Mouse (Mus musculus) heart, embryonic 14.5 days (tissue): Measurements from ENCODE around the gene Utf1. TPM values are rescaled to one million over a fixed set of nuclear protein-coding genes. Genes with fewer than 3 reads are reported as not detected.

Experiments
- ATAC-seq: fragments of 200-750 bp; cut with Nextera tagmentation; 2 replicates; pipeline ENCODE4 v1.8.0; 2017; ENCODE audit warnings: low read depth, moderate TSS enrichment; ENCODE audit not compliant: insufficient number of reproducible peaks, insufficient read depth, low FRiP score
- H3K27ac ChIP-seq, 2 experiments: fragments of 200-500 bp in 1 of 2; fragments of 300-500 bp in 1 of 2; sonication (generic) in 1 of 2; replicated peaks in 1 of 2; 2 replicates each; pipeline ENCODE4 v1.5.1; 2012 to 2014; ENCODE audit warnings: low read depth in 2 of 2, low read length in 2 of 2, control low read depth in 1 of 2, mild to moderate bottlenecking in 1 of 2, mixed read lengths in 1 of 2; ENCODE audit not compliant: control insufficient read depth in 1 of 2, insufficient read depth in 1 of 2
- H3K27me3 ChIP-seq: fragments of 300-500 bp; sonication (generic); 2 replicates; pipeline ENCODE4 v1.6.1; 2014; ENCODE audit warnings: mild to moderate bottlenecking, low read length, control low read depth; ENCODE audit not compliant: control insufficient read depth, insufficient read depth
- H3K36me3 ChIP-seq: fragments of 300-500 bp; sonication (generic); 2 replicates; pipeline ENCODE4 v1.6.1; 2014; ENCODE audit warnings: mild to moderate bottlenecking, control low read depth, low read length, mixed read lengths; ENCODE audit not compliant: control insufficient read depth, insufficient read depth
- H3K4me1 ChIP-seq, 2 experiments: fragments of 200-500 bp in 1 of 2; fragments of 300-500 bp in 1 of 2; sonication (generic) in 1 of 2; 2 replicates each; pipeline ENCODE4 v1.6.1; 2012 to 2014; ENCODE audit warnings: low read length in 2 of 2, control low read depth in 1 of 2, mixed read lengths in 1 of 2; ENCODE audit not compliant: control insufficient read depth in 2 of 2, insufficient read depth in 2 of 2
- H3K4me2 ChIP-seq: fragments of 300-500 bp; sonication (generic); 2 replicates; pipeline ENCODE4 v1.6.1; 2014; ENCODE audit warnings: mild to moderate bottlenecking, low read length
- H3K4me3 ChIP-seq, 2 experiments: fragments of 200-500 bp in 1 of 2; fragments of 300-500 bp in 1 of 2; sonication (generic) in 1 of 2; 2 replicates each; pipeline ENCODE4 v1.5.1; 2012 to 2014; ENCODE audit warnings: low read length in 2 of 2, mild to moderate bottlenecking in 2 of 2, control low read depth in 1 of 2, low read depth in 1 of 2, moderate library complexity in 1 of 2; ENCODE audit not compliant: control insufficient read depth in 1 of 2, insufficient read depth in 1 of 2
- H3K9ac ChIP-seq: fragments of 300-500 bp; sonication (generic); 2 replicates; pipeline ENCODE4 v1.6.1; 2014; ENCODE audit warnings: mild to moderate bottlenecking, low read length
- H3K9me3 ChIP-seq: fragments of 300-500 bp; sonication (generic); 2 replicates; pipeline ENCODE4 v1.6.1; 2016; ENCODE audit warnings: low read length, control low read depth; ENCODE audit not compliant: control insufficient read depth
- WGBS: fragments of 180-500 bp; shearing (Covaris S2); extraction: QIAGEN DNeasy Blood & Tissue Kit; methylation state at CpG from one replicate; pipeline ENCODE4 v1.1.7; 2014; 5-methylcytosine and 5-hydroxymethylcytosine counted together
- polyA plus RNA-seq: library from polyadenylated mRNA; unstranded; fragments of >200 nt; fragmentation: Nextera tagmentation; extraction: Ambion mirVana; gene quantifications from 2 replicates; pipeline ENCODE4 v1.2.1, GENCODE M21; 2014

Gene Utf1
- polyA plus RNA-seq = not detected in 2 replicates

DNA sequence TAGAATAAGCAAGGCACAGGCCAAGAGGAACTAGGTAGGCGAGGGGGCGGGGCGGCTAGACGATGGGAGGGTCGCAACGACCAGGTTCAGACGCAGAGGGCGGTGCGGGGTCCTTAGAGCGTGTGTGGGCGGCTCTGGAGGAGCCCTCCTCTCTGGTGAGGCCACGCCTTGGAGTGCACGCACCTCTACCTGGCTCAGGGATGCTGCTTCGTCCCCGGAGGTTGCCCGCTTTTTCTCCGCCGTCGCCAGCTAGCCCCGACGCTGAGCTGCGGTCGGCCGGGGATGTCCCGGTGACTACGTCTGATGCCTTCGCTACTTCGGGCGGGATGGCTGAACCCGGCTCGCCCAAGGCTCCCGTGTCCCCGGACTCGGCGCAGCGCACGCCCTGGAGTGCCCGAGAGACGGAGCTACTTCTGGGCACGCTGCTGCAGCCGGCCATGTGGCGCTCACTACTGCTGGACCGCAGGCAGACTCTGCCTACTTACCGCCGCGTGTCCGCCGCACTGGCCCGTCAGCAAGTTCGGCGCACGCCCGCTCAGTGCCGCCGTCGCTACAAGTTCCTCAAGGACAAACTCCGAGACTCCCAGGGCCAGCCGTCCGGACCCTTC, at the start of gene Utf1:
Utf1 (plus strand) TSS at position 116 of the 608 bp plus-strand sequence.
- no peak within 1 kb of the TSS for H3K27ac ChIP-seq
- H3K4me2 ChIP-seq = peak within 1 kb of the TSS; percentile 72
- no peak within 1 kb of the TSS for H3K9ac ChIP-seq
- peaks cover 6 to 10% of the 10 kb centered on the region in 2 experiments; a peak in 3 of 4 replicates for H3K4me1 ChIP-seq
- H3K4me3 ChIP-seq = peak within 1 kb of the TSS; percentile 30 to 41
- H3K9me3 ChIP-seq = no peaks in the 10 kb centered on the region
- H3K36me3 ChIP-seq = no peaks in the 10 kb centered on the region
- no peak for ATAC-seq
- peaks cover 92% of the 10 kb centered on the region for H3K27me3 ChIP-seq
- WGBS = 1% methylated on average over 54 of the region's 59 CpGs

GRCm38 (mm10) chr7:139894655-139895557, 48.7 kb upstream of the Utf1 start, which contains the start of gene Kndc1:
TSS of gene Kndc1 (plus strand) at chr7:139894696.
- H3K4me2 ChIP-seq = peak within 1 kb of the TSS; percentile 74
- H3K36me3 ChIP-seq = no peaks in the 10 kb centered on the region
- no peaks in the 10 kb centered on the region for H3K9me3 ChIP-seq
- H3K4me1 ChIP-seq = peaks cover 2 to 13% of the 10 kb centered on the region in 2 experiments; a peak in 3 of 4 replicates
- 1% methylated on average over 50 of the region's 50 CpGs for WGBS
- peak within 1 kb of the TSS; percentile 42 to 43 for H3K4me3 ChIP-seq
- H3K9ac ChIP-seq = peak within 1 kb of the TSS; percentile 39; the same call in 1 of the 2 replicates
- 0 out of 2 replicates have a peak, but pooled peaks have one; percentile 32 for ATAC-seq
- no peak within 1 kb of the TSS for H3K27ac ChIP-seq
- peaks cover 47% of the 10 kb centered on the region for H3K27me3 ChIP-seq

DNA sequence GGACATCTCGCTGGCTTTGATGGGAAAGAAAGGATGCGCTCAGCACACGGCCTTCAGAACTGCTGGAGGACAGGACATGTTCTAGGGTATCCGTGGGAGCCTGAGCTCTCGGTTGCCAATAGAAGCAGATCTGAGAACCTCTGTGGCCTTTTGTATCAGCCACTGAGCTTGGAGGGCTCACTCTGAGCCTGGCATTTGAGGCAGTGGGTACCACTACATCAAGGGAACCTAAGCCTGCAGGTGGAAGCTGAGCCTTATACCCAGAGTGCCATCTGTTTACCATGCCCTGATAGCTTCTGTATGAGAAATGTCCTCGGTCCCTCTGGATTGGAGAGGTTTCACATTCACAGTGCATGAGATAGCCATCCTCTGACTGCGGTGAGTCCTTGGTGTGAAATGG, 47.3 kb upstream of the Utf1 start:
- H3K4me1 ChIP-seq = peaks cover 2 to 13% of the 10 kb centered on the region in 2 experiments; a peak in 3 of 4 replicates
- H3K9me3 ChIP-seq = no peaks in the 10 kb centered on the region
- H3K27ac ChIP-seq = no peak overlapping the region
- no peak for ATAC-seq
- H3K9ac ChIP-seq = no peak overlapping the region
- H3K4me3 ChIP-seq = no peak overlapping the region
- H3K4me2 ChIP-seq = no peak overlapping the region
- H3K27me3 ChIP-seq = peaks cover 52% of the 10 kb centered on the region
- no peaks in the 10 kb centered on the region for H3K36me3 ChIP-seq
- 76% methylated on average over 7 of the region's 7 CpGs for WGBS

DNA sequence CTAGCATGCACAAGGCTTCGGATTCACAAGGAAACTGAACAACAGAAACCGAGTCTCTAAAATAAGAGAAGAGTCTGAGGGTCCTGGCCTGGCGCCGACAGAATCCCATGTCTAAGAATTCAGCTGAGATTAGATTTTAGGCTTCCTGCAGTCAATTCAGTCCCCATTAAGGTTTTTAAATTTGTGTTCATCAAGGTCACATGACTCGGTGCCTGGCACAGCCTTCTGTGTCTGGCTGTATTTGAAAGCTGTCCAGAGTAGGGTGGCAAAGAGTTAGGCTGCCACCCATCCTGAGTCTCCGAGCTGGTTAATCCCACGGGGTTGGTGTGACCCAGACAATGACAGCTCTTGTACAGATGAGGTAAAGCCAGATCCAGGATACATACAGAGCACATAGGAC, 46.8 kb upstream of the Utf1 start:
- no peak overlapping the region for H3K4me2 ChIP-seq
- H3K4me1 ChIP-seq = peaks cover 2 to 12% of the 10 kb centered on the region in 2 experiments; a peak in 3 of 4 replicates
- WGBS = 72% methylated on average over 7 of the region's 7 CpGs
- no peak overlapping the region for H3K27ac ChIP-seq
- ATAC-seq = no peak
- no peaks in the 10 kb centered on the region for H3K9me3 ChIP-seq
- H3K36me3 ChIP-seq = no peaks in the 10 kb centered on the region
- H3K4me3 ChIP-seq = no peak overlapping the region
- no peak overlapping the region for H3K9ac ChIP-seq
- H3K27me3 ChIP-seq = peaks cover 52% of the 10 kb centered on the region

DNA sequence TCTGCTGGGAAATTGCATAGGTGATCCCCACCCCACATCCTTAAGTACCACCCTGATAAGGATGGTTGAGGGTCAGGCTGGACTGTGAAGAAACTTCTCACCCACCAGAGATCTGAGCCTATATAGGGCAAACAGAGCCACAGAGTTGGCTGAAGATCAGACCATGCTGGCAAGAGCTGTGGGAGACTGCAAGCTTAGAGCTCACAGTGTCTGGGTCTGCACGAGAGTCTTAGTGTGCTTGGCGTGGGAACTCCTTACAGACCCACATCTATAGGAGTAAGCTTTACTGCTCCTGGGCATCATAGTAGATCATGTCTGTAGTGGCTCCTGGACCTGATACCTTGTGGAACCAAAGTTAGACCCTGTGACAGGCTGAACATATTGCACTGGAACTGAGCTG, 45.0 kb upstream of the Utf1 start:
- Histone ChIP-seq H3K9me3 (no peaks in the 10 kb centered on the region), H3K36me3 (no peaks in the 10 kb centered on the region), H3K4me2 (no peak overlapping the region), H3K9ac (no peak overlapping the region), H3K27ac (no peak overlapping the region), H3K27me3 (peaks cover 48% of the 10 kb centered on the region), H3K4me3 (no peak overlapping the region), H3K4me1 (peaks cover 2 to 5% of the 10 kb centered on the region in 2 experiments; a peak in 1 of 4 replicates)
- ATAC-seq = no peak
- WGBS = 65% methylated on average over 2 of the region's 2 CpGs

GRCm38 (mm10) chr7:139899505-139899904, 44.1 kb upstream of the Utf1 start:
- H3K27me3 ChIP-seq = peaks cover 47% of the 10 kb centered on the region
- WGBS = 72% methylated on average over 7 of the region's 7 CpGs
- no peak for ATAC-seq

DNA sequence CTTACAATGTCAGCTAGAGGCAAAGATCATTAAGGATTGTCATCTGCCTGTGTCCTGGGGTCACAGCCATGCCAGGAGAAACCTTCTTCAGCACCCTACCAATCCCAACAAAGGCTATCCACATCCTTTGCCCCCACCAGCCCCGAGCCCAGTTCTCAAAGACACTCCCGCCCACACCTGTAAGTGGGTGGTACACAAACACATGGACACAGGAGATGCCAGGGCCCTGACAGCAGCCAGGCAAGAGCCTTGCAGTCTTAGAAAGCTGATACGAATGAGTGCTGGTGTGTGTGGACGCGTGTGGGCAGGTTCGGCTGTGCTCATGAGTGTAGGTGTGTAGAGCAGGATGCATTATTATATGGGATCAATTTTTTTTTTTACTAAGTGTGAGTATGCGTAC, 43.1 kb upstream of the Utf1 start:
- Histone ChIP-seq H3K4me2 (no peak overlapping the region), H3K27me3 (peaks cover 46% of the 10 kb centered on the region), H3K4me3 (no peak overlapping the region), H3K9ac (no peak overlapping the region), H3K4me1 (no peaks in the 10 kb centered on the region), H3K36me3 (no peaks in the 10 kb centered on the region), H3K9me3 (no peaks in the 10 kb centered on the region), H3K27ac (no peak overlapping the region)
- no peak for ATAC-seq
- 91% methylated on average over 7 of the region's 7 CpGs for WGBS

More at GRCm38 (mm10) chr7:139899505-139899904, 44.1 kb upstream of the Utf1 start:
- Histone ChIP-seq H3K9me3 (no peaks in the 10 kb centered on the region), H3K4me3 (no peak overlapping the region), H3K4me2 (no peak overlapping the region), H3K36me3 (no peaks in the 10 kb centered on the region), H3K27ac (no peak overlapping the region), H3K4me1 (peaks cover 2 to 5% of the 10 kb centered on the region in 2 experiments; a peak in 1 of 4 replicates), H3K9ac (no peak overlapping the region)
